Mouse (Mus musculus) hindbrain, embryonic 14.5 days (tissue): ENCODE data around the gene Fam110a. TPM values are rescaled to one million over a fixed set of nuclear protein-coding genes. Genes with fewer than 3 reads are reported as not detected.
A peak's percentile ranks its signal among the peaks of the same experiment; 100 is the strongest.

Experiments
- ATAC-seq: fragments of 200-750 bp; cut with Nextera tagmentation; 2 replicates; pipeline ENCODE4 v1.8.0; 2017; ENCODE audit warnings: moderate number of reproducible peaks, mild to moderate bottlenecking, moderate TSS enrichment, moderate library complexity; ENCODE audit not compliant: low FRiP score
- DNase-seq: peaks from one replicate; pipeline ENCODE4 v3.0.0-alpha.2; 2015; ENCODE audit warnings: low spot score
- H3K27ac ChIP-seq: fragments of 300-500 bp; sonication (generic); 2 replicates; pipeline ENCODE4 v1.5.1; 2014; ENCODE audit warnings: mild to moderate bottlenecking, moderate library complexity
- H3K27me3 ChIP-seq: fragments of 300-500 bp; sonication (generic); 2 replicates; pipeline ENCODE4 v1.6.1; 2014; ENCODE audit warnings: mild to moderate bottlenecking, low read length, mixed read lengths; ENCODE audit not compliant: control insufficient read depth, insufficient read depth
- H3K36me3 ChIP-seq: fragments of 300-500 bp; sonication (generic); replicated peaks from 2 replicates; pipeline ENCODE4 v1.6.1; 2014; ENCODE audit not compliant: control insufficient read depth, insufficient read depth
- H3K4me1 ChIP-seq: fragments of 300-500 bp; sonication (generic); replicated peaks from 2 replicates; pipeline ENCODE4 v1.6.1; 2014; ENCODE audit warnings: antibody characterized with exemption, low read length, mixed read lengths; ENCODE audit not compliant: control insufficient read depth, insufficient read depth
- H3K4me2 ChIP-seq: fragments of 300-500 bp; sonication (generic); replicated peaks from 2 replicates; pipeline ENCODE4 v1.6.1; 2014; ENCODE audit warnings: mild to moderate bottlenecking, moderate library complexity
- H3K4me3 ChIP-seq: fragments of 300-500 bp; sonication (generic); replicated peaks from 2 replicates; pipeline ENCODE4 v1.5.1; 2014; ENCODE audit warnings: mild to moderate bottlenecking, low read length
- H3K9ac ChIP-seq: fragments of 300-500 bp; sonication (generic); 2 replicates; pipeline ENCODE4 v1.6.1; 2014
- H3K9me3 ChIP-seq: fragments of 300-500 bp; sonication (generic); 2 replicates; pipeline ENCODE4 v1.6.1; 2016; ENCODE audit warnings: low read length; ENCODE audit not compliant: control insufficient read depth
- WGBS: fragments of 180-500 bp; shearing (Covaris S2); extraction: QIAGEN DNeasy Blood & Tissue Kit; methylation state at CpG from one replicate; pipeline ENCODE4 v1.1.7; 2014; 5-methylcytosine and 5-hydroxymethylcytosine counted together
- polyA plus RNA-seq: library from polyadenylated mRNA; unstranded; fragments of >200 nt; fragmentation: Nextera tagmentation; extraction: Ambion mirVana; gene quantifications from 2 replicates; pipeline ENCODE4 v1.2.1, GENCODE M21; 2014

The Fam110a gene
- polyA plus RNA-seq, 1 experiment from 2014 or later = 42.7 TPM

DNA sequence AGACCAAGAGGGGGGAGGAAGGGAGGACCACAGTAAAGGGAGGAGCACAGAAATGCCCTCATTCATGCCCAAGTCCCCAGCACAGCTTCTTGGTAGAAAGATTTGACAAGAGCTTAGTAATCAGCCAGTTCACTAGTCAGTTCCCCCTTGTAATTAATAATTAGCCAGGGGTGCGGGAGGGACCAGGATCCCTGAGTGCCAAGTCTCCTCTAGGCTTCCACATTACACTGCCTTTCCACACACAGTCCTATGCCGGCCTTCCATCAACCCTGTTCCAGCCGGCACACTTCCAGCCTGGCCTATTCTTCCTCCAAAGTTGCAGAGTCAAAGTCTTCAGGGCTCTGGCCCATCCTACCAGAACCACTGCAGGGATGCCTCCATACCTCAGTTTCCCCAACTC, 4.0 kb downstream of the Fam110a start:
- Histone ChIP-seq H3K4me1 (peaks cover 37% of the 10 kb centered on the region), H3K27ac (no peak overlapping the region), H3K36me3 (no peaks in the 10 kb centered on the region), H3K4me3 (no peak overlapping the region), H3K27me3 (no peaks in the 10 kb centered on the region), H3K4me2 (no peak overlapping the region), H3K9me3 (no peaks in the 10 kb centered on the region), H3K9ac (no peak overlapping the region)
- DNase-seq (no peak), ATAC-seq (no peak)
- WGBS = 81% methylated on average over 3 of the region's 3 CpGs

- no peak overlapping the region for H3K4me2 ChIP-seq
- no peak overlapping the region for H3K9ac ChIP-seq
- no peaks in the 10 kb centered on the region for H3K36me3 ChIP-seq
- 81% methylated on average over 5 of the region's 5 CpGs for WGBS
- no peak overlapping the region for H3K4me3 ChIP-seq
- no peaks in the 10 kb centered on the region for H3K9me3 ChIP-seq
- H3K27ac ChIP-seq = no peak overlapping the region
- no peak for DNase-seq
- peaks cover 34% of the 10 kb centered on the region for H3K4me1 ChIP-seq
- H3K27me3 ChIP-seq = no peaks in the 10 kb centered on the region
- ATAC-seq = no peak
These were observed 4.7 kb downstream of the Fam110a start for GRCm38 (mm10) chr2:151975295-151975694.

DNA sequence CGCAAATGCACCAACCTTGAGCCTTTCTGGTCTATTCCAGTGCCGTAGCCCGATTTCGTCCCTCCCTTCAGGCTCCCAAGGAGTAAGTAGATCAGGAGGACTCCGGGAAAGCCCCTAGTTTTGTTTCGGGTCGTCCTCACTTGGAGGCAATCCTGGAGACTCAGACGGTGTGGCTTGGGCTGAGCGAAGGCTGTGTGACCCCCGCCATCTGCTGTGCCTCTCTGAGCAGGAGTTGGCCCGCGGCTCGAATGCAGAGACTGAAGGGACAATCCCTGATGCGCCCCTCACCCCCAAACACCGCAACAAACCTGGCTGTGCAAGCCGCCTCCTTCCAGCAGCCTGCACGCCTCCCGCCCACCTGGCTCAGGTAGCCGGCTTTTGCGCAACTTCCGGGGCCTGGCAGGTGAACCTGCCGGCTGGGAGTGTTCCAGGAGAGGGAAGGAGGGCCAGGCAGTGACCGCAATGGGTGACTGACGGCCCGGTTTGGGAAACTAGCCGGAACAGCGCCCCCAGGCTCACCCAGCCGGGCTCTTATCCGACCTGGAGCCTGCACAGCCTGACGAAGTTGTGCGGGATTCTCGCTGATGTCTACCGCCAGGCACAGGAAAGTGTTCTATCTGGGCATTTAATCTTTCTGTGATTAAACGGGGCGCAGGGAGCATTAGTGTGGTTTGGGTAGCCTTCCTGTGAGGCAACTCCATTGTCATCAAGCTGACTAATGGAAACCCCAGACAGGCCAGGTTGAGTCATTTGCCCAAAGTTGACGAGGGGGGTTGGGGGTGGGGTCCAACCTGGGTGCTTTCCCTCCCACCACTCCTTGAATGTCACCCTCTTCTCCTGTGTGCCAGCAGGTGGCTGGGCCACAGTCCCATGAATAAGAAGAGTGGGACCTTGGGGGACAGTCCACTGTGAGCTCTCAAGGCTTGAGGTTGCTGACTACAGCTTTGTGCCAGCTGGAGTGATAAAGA, 6.1 kb downstream of the Fam110a start:
- H3K4me3 ChIP-seq = peak overlapping the region; percentile 29
- peak overlapping the region; percentile 51; the same call in 1 of the 2 replicates for H3K27ac ChIP-seq
- 7% methylated on average over 36 of the region's 36 CpGs for WGBS
- H3K36me3 ChIP-seq = no peaks in the 10 kb centered on the region
- peak overlapping the region; percentile 58 for H3K4me2 ChIP-seq
- H3K27me3 ChIP-seq = no peaks in the 10 kb centered on the region
- no peak for ATAC-seq
- no peaks in the 10 kb centered on the region for H3K9me3 ChIP-seq
- no peak for DNase-seq
- H3K4me1 ChIP-seq = peaks cover 40% of the 10 kb centered on the region
- peak overlapping the region; percentile 51 for H3K9ac ChIP-seq

DNA sequence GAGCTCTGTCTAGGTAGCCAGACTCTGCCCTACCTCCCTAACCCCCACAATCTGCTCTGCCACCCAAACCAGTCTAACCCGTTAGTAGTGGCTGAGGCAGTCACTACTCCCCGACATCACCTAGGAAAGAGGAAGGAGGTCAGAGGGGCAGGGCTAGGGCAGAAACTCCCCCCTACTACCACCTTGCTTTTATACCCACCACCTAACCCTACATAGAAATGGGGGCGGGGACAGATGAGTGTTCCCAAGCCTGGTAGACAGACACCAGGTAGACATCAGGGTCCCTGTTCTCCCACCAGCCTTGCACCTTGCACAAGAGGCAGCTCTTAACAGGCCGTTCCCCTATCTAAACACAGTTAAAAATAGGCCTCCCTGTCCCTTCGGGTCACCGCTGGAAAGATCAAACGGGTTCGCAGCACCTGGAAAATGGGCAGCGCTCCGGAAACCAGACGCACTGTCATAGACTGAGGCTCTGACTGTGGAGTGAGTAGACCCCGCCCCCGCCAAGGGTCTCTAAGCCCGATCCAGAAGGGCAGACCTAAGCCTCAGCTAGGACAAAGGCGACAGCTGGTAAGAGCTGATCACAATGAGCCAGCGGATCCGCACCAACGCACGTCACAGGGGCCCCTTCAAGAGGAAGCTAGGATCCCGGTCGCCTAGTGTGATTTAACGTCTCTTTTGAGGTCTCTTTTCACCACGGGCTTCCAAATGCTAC, 7.0 kb downstream of the Fam110a start:
- 13% methylated on average over 23 of the region's 23 CpGs for WGBS
- ATAC-seq = peak; percentile 28
- Histone ChIP-seq H3K4me2 (peak overlapping the region; percentile 58), H3K9ac (peak overlapping the region; percentile 51), H3K4me1 (peaks cover 47% of the 10 kb centered on the region), H3K9me3 (no peaks in the 10 kb centered on the region), H3K27me3 (no peaks in the 10 kb centered on the region), H3K4me3 (peak overlapping the region; percentile 29), H3K36me3 (no peaks in the 10 kb centered on the region), H3K27ac (peak overlapping the region; percentile 51; the same call in 1 of the 2 replicates)
- peak; percentile 53 for DNase-seq

GRCm38 (mm10) chr2:151971748-151972147, 8.3 kb downstream of the Fam110a start:
- WGBS = 76% methylated on average over 5 of the region's 5 CpGs
- H3K27ac ChIP-seq = no peak overlapping the region
- H3K9ac ChIP-seq = no peak overlapping the region
- ATAC-seq = no peak
- H3K4me1 ChIP-seq = peaks cover 58% of the 10 kb centered on the region
- no peaks in the 10 kb centered on the region for H3K9me3 ChIP-seq
- H3K4me2 ChIP-seq = no peak overlapping the region
- no peak for DNase-seq
- no peaks in the 10 kb centered on the region for H3K27me3 ChIP-seq
- no peak overlapping the region for H3K4me3 ChIP-seq
- H3K36me3 ChIP-seq = no peaks in the 10 kb centered on the region

GRCm38 (mm10) chr2:151970191-151971172, 9.5 kb downstream of the Fam110a start:
- Histone ChIP-seq H3K27me3 (no peaks in the 10 kb centered on the region), H3K27ac (peak overlapping the region; percentile 74), H3K9me3 (no peaks in the 10 kb centered on the region), H3K36me3 (no peaks in the 10 kb centered on the region), H3K9ac (peak overlapping the region; percentile 61), H3K4me2 (peak overlapping the region; percentile 71), H3K4me3 (peak overlapping the region; percentile 33), H3K4me1 (peaks cover 62% of the 10 kb centered on the region)
- WGBS = 40% methylated on average over 53 of the region's 53 CpGs
- DNase-seq (peak; percentile 88), ATAC-seq (peak; percentile 90)

DNA sequence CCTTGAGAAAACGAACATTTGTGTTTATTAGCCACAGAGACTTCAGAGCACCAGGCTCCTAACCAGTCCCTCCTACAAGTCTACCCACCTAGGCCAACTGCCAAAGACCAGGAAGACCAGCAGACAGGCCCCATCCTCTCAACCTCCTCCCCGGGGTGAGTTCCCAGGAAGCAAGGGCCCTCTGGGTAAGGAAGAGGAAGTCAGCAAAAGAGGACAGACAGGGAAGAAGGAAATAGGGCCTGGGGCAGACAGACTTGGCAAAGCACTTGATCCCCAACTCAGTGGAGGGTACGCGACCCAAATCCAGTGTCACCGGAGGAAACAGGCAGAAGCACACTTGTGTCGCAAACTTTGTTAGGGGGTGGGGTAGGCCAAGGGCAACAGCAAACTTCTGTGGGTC, 10.6 kb downstream of the Fam110a start:
- H3K9ac ChIP-seq = no peak overlapping the region
- DNase-seq (no peak), ATAC-seq (no peak)
- H3K4me1 ChIP-seq = peaks cover 62% of the 10 kb centered on the region
- H3K9me3 ChIP-seq = no peaks in the 10 kb centered on the region
- 93% methylated on average over 6 of the region's 6 CpGs for WGBS
- H3K36me3 ChIP-seq = no peaks in the 10 kb centered on the region
- 0 out of 2 replicates have a peak overlapping the region, but pooled peaks have one; percentile 4 for H3K4me3 ChIP-seq
- H3K27me3 ChIP-seq = no peaks in the 10 kb centered on the region
- no peak overlapping the region for H3K27ac ChIP-seq
- peak overlapping the region; percentile 71 for H3K4me2 ChIP-seq

DNA sequence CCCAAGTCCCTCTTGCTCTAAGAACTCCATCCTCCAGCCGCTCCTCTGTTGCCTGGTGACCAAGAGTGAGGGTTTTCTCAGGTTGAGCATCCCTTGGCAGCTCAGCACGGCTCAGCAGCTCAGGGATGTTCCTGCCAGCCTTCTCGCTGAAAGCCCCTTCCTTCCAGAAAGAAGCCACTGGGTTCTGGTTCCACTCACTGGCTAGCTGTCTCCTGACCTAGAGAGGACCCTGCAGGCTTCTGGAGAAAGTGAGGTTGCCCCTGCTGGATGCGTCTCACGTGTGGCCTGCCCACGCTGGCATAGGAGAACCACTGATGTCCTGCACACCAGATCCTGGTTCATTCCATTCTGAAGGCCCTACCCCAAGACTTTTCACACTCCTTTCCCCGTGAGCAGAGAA, 11.0 kb downstream of the Fam110a start:
- Histone ChIP-seq H3K9ac (no peak overlapping the region), H3K4me1 (peaks cover 58% of the 10 kb centered on the region), H3K27ac (no peak overlapping the region), H3K36me3 (no peaks in the 10 kb centered on the region), H3K9me3 (no peaks in the 10 kb centered on the region), H3K4me2 (peak overlapping the region; percentile 71), H3K4me3 (0 out of 2 replicates have a peak overlapping the region, but pooled peaks have one; percentile 4), H3K27me3 (no peaks in the 10 kb centered on the region)
- no peak for DNase-seq
- no peak for ATAC-seq
- 71% methylated on average over 7 of the region's 7 CpGs for WGBS
